Mouse (Mus musculus): ENCODE results near the gene Wdr1. TPM values are rescaled to one million over a fixed set of nuclear protein-coding genes. Genes with fewer than 3 reads are reported as not detected.
A peak's percentile ranks its signal among the peaks of the same experiment; 100 is the strongest.

Gene Wdr1
- total RNA-seq, 2 experiments from 2014 or later = 203 to 212 TPM

DNA sequence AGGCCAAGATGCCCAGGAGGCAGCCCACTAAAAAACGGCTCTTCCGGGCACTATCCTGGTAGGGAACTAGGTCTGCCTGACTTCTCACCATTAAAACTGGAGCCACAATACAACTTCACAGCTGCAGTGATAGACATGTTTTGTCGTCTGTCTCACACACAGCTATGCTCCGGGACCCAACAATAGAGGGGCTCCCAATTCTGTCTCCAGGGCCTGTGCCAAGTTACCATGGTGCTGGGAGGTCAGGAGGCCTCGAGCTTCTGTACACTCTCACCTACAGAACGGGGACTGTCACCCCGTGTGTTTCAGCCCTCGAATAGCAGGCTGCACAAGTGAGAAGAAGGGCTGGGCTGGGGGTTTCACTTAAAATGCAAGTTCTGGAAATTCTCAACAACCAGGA is 24.5 kb downstream of the Wdr1 start:
- DNase-seq (ENCODE audit: low spot score in 2 of 2) = no peak
- H3K4me3 ChIP-seq = no peak overlapping the region
- peak overlapping the region; percentile 33; the same call in 1 of the 2 replicates for H3K27ac ChIP-seq
- TF ChIP-seq CTCF (conservative IDR thresholded peaks at IDR 0.05) = no peak

DNA sequence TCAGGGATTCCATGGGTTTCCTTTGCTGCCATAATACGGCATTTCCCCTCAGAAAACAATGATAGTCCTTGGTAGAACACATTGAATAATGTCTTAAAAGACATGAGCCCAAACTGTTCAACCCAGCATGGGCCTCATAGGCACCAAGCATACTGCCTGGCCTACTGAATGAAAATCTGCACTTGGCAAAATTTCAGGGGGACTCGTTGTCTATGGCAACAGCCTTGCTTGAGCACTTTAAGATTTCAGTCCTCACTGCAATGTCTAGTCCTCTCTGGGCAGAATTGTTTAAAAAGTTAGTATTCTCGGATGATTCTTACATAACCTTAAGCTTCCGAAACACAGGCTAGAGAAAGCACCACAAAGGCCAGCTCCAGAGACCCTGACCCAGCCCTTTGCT is 25.2 kb downstream of the Wdr1 start:
- TF ChIP-seq CTCF (conservative IDR thresholded peaks at IDR 0.05) = no peak
- Histone ChIP-seq H3K27ac (peak overlapping the region; percentile 33; the same call in 1 of the 2 replicates), H3K4me3 (no peak overlapping the region)
- DNase-seq (ENCODE audit: low spot score in 2 of 2) = peak in 1 of 2 experiments; percentile 65

DNA sequence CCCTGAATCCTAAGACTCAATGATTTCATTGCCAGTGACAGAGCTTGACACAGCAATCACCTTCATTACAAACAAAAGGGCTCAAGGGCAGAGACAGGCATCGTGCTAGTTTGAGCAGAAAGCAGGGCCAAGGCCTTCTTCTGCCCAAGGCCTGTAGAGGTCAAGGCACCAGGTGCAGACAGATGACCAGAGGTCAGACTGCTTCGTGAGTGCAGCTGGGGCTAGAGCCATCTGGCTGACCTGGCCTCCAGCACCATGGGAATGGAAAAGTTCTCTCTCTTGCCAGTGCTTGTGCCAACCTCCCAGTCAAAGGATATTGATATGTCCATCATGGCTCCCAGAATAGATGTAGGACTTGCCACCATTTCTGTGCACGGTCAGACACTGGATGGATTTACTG is 26.2 kb downstream of the Wdr1 start:
- no peak for TF ChIP-seq CTCF (conservative IDR thresholded peaks at IDR 0.05)
- Histone ChIP-seq H3K4me3 (no peak overlapping the region), H3K27ac (no peak overlapping the region)
- DNase-seq (ENCODE audit: low spot score in 2 of 2) = no peak

DNA sequence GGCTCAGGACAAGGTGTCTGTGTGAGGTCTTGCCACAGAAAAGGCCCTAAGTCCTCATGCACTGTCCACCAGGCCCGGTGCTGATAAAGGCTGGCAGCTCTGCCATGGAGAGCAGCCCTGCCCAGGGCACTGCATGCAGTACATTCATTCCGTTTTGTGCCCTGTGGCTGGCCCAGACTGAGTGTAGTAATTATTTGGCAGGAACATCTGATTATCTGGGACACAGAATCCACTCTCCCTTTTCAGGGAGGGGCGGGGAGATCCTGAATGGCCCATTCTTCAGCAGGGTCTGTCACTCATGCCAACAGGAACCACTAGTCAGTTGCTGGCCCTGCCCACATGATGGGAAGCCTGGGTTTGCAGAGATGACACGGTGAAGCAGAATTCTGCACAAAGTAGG is 30.9 kb downstream of the Wdr1 start:
- peak; percentile 55 to 74 for DNase-seq (ENCODE audit: low spot score in 2 of 2)
- TF ChIP-seq CTCF (conservative IDR thresholded peaks at IDR 0.05) = no peak
- H3K4me3 ChIP-seq = no peak overlapping the region
- peak overlapping the region; percentile 77 for H3K27ac ChIP-seq

DNA sequence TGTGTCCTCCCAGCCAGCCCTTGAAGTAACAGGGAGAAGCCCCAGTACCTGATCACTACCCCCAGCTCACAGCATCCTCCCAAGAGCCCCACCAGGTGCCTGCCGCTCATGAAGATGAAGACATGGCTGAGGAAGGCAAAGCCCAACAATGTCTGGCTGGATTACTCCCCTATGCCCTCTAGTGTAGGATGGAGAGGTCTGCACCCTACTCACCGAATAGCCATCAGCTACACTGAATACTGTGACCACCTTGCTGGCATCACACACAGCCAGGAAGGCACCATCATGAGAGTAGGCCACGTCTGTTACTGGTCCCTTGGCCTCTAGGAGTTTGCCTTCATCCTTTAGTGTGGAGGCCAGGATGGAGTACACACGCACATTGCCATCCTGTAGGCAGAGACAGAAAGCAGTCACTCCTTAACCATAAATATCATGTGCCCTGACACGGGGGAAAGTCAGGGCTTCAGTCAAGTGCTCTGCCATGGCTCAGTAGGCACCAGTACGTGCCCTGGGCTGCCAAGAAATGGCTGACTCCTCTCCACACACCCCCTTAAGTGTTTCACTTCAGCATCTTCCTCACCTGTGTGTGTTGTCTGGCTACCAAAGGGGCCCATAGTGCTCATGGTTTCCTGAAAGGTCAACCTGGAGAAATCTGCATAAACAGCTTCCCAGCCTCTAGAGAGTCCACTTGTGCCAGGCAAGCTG is 33.1 kb downstream of the Wdr1 start:
- DNase-seq (ENCODE audit: low spot score in 2 of 2) = no peak
- TF ChIP-seq CTCF (conservative IDR thresholded peaks at IDR 0.05) = peak; percentile 81
- no peak overlapping the region for H3K27ac ChIP-seq
- H3K4me3 ChIP-seq = no peak overlapping the region

DNA sequence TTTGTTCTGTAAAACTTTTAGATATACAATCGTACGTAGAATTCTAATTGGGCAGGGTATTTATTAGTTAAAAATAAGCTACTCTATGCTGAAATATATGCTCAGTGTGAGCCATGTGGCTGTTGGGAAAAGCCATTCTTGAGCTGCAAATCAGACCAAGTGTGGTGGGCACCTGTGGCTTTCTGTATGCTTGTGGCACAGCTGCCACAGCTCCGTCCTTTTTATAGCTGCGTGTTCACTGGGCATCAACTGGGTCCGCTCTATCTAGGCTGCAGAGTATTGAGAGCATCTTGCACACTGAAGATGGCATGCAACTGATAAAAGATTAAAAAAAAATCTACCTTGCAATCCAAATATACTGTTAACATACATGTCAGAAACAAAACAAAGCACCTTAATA is 40.0 kb downstream of the Wdr1 start:
- no peak for DNase-seq (ENCODE audit: low spot score in 2 of 2)
- TF ChIP-seq CTCF (conservative IDR thresholded peaks at IDR 0.05) = no peak
- Histone ChIP-seq H3K4me3 (no peak overlapping the region), H3K27ac (no peak overlapping the region)

DNA sequence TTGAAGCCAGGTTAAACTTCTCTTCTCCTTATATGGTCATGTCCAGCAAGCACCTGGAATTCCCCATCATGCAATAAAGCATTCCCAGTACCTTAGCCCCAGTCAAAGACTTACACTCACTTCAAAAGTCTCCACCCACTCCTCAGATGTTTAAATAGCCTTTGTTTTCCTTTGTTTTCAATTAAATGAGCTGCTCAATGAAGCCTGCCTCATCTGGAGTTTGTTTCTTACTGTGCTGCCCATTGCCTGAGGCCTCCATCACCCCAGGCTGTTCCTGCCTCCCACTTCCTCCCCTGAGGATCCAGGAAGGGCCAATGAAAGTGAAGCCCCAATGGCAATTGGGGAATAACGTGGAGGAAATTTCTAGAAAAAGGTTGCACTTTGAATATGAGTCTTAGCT is 42.2 kb downstream of the Wdr1 start:
- no peak overlapping the region for H3K4me3 ChIP-seq
- TF ChIP-seq CTCF (conservative IDR thresholded peaks at IDR 0.05) = no peak
- DNase-seq (ENCODE audit: low spot score in 2 of 2) = no peak

DNA sequence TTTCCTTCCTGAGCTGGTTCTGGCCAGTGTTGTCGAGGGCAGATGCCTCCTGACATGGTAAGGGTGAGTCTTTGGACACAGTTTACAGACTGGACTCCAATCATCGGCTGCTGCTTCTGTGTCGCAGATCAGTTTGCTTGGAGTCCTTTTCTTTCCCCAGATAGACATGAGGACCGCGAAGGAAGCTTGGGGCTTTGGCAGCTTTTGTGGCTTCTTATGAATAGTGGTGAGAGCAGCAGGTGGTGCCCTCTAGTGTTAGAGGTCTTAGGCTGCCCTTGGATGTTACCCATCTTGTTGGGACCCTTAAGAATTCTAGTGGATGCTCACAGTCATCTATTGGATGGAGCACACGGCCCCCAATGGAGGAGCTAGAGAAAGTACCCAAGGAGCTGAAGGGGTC is 46.8 kb downstream of the Wdr1 start:
- no peak overlapping the region for H3K4me3 ChIP-seq
- peak; percentile 80 for TF ChIP-seq CTCF (conservative IDR thresholded peaks at IDR 0.05)
- H3K27ac ChIP-seq = no peak overlapping the region
- peak; percentile 44 to 62 for DNase-seq (ENCODE audit: low spot score in 2 of 2)

More for the DNA sequence above, 42.2 kb downstream of the Wdr1 start:
- H3K27ac ChIP-seq = no peak overlapping the region

DNA sequence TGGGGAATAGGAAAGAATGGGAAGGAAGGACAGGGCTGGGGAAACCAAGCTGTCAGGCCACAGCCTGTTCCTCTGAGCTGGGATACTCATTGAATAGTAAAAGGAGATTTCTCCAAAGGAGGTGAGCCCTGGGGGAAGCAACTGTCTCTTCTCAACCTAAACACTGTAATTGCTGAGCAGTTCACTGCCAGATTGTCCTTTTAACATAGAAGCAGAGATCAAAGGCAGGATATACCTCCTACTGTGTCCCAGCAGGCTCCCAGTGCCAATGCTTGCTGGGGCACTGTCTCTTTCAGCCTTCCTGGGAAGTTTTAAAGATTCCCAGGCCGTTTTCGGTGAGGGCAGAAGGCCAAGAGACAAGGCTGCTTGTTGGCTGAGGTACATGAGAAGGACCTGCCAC is 50.0 kb downstream of the Wdr1 start:
- no peak overlapping the region for H3K27ac ChIP-seq
- H3K4me3 ChIP-seq = no peak overlapping the region
- no peak for DNase-seq (ENCODE audit: low spot score in 2 of 2)
- no peak for TF ChIP-seq CTCF (conservative IDR thresholded peaks at IDR 0.05)

DNA sequence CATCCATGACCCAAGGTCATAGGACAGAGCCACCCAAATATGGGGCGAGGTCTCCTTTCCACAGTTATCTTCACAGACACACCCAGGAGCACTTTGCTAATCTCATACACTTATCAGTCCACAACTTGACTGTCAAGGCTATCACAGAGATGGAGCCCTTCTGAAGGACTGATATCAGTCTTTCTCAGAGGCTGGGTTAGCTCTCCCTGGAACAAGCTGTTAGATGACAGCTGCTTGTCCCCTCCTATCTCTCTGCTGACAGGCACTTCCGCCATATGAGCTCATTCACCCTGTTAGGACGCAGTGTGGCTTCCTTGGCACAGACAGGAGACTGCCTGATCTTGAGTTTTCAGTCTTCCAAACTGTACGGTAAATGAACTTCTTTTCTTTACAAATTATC is 53.5 kb downstream of the Wdr1 start:
- H3K4me3 ChIP-seq = no peak overlapping the region
- no peak for DNase-seq (ENCODE audit: low spot score in 2 of 2)
- no peak overlapping the region for H3K27ac ChIP-seq
- TF ChIP-seq CTCF (conservative IDR thresholded peaks at IDR 0.05) = no peak

DNA sequence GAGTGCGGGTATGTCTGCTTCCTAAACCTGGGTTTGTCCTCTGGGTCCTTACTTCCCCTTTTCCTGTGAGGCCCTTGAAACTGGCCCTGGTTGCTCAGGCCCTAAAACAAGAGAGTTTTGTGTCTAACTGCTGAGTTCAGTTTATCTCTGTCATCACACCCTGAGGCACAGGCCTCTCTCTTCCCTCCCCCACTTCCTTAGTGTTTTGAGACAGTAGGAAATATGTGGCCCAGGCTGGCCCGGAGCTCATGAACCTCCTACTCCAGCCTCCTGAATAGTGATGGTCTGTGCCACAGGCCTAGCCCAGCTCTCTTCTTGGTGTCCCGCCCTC is 57.6 kb downstream of the Wdr1 start:
- TF ChIP-seq CTCF (conservative IDR thresholded peaks at IDR 0.05) = no peak
- no peak for DNase-seq (ENCODE audit: low spot score in 2 of 2)
- Histone ChIP-seq H3K4me3 (no peak overlapping the region), H3K27ac (no peak overlapping the region; the same call in 1 of the 2 replicates)

DNA sequence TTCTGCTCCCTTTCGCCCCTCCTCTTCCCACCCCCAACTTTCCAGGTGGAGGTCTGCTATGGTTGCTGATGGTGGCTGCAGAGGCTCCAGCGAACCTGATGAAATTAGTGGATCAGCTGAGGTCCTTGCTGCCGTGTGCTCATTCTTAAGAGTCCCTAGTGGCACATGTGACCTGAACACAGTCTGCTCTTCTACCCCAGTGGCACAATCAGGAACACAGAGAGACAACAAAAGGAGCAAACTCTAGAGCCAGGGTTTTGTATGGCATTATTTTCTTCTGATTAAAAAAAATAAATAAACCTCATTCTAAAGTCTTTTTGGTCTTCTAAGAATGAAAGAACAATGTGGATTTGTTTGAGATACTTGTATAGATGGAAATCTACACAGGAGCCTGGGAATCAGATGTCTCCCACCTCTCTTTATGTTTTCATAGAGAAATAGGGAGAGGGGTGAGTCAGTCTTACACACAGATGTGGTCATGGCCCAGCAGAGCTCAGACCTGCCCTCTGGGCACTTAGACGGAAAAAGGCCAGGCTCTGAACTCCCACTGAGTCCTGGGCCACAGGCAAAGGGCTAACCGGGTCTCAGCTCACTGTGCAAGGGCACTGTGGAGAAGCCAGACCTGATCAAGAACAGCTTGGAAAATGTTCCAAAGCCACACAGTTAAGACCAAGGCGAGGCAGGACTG is 58.1 kb downstream of the Wdr1 start:
- Histone ChIP-seq H3K4me3 (no peak overlapping the region), H3K27ac (no peak overlapping the region; the same call in 1 of the 2 replicates)
- DNase-seq (ENCODE audit: low spot score in 2 of 2) = no peak
- no peak for TF ChIP-seq CTCF (conservative IDR thresholded peaks at IDR 0.05)

DNA sequence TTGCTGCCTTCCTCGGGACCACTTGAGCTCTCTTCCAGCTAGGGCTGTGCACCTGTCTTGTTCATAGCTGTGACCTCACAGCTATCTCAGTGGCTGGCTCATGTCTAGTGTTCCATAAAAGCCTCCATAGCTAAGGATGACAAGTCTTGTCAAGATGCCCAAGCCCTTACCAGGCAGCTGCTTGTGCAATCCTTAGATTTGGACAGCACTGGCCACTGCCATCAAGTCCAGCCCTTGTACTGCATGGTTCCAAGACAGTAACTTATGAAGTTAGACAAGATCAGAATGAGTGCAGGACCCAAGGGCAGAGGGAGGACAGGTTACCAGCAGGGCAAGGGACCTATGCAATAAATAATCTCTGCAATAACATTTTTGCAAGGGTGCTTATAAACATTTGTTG is 58.9 kb downstream of the Wdr1 start:
- H3K4me3 ChIP-seq = no peak overlapping the region
- TF ChIP-seq CTCF (conservative IDR thresholded peaks at IDR 0.05) = no peak
- DNase-seq (ENCODE audit: low spot score in 2 of 2) = no peak
- H3K27ac ChIP-seq = no peak overlapping the region

DNA sequence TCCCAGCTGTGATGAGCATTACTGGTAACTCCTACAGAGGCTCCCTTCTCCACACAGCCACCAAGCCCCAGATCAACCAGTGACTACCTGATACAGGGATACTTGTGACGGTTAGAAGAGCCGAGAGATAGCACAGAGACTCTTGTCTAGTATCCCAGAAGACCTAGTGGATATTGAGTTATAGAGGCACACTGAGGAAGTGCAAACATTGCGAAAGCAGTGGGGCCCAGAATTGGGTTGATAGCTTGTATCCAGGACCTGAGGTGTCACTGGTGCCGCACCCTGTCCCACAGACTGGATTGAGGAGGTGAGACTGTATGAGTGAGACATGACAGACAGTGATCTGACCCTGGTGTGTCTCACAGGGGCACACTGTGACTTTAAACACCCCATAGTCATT is 60.0 kb downstream of the Wdr1 start, which contains the start of gene Slc2a9:
TSS of gene Slc2a9 (minus strand) at position 152 of the 400 bp plus-strand sequence.
- H3K4me3 ChIP-seq = no peak within 1 kb of the TSS
- no peak for DNase-seq (ENCODE audit: low spot score in 2 of 2)
- TF ChIP-seq CTCF (conservative IDR thresholded peaks at IDR 0.05) = no peak
- no peak within 1 kb of the TSS for H3K27ac ChIP-seq

All from layer of hippocampus, adult 2 months (tissue).